Mouse (Mus musculus): ENCODE results near the gene Ankrd11.
"Not testable (repeated sequence)": the region's sequence is repeated elsewhere in the genome, so short reads cannot be mapped to it uniquely, and the experiment has no call there.

GRCm38 (mm10) chr8:123044743-123045425, 2.8 kb upstream of the Ankrd11 start:
- TF ChIP-seq CTCF, EP300 (IDR thresholded peaks at IDR 0.05; ENCODE audit: low read depth): not testable (repeated sequence)

All from heart, postnatal 0 days (tissue).